Mouse (Mus musculus) erythroblast, embryonic 14.5 days (primary cell): ENCODE measurements around the gene Agrp. TPM values are rescaled to one million over a fixed set of nuclear protein-coding genes. Genes with fewer than 3 reads are reported as not detected.

Source experiments
- H3K27me3 ChIP-seq: 2 replicates; pipeline ENCODE4 v1.6.1; 2012; ENCODE audit warnings: inconsistent platforms; ENCODE audit not compliant: control insufficient read depth
- H3K36me3 ChIP-seq: 2 replicates; pipeline ENCODE4 v1.6.1; 2012; ENCODE audit warnings: mild to moderate bottlenecking, inconsistent platforms; ENCODE audit not compliant: control insufficient read depth
- H3K4me1 ChIP-seq: 2 replicates; pipeline ENCODE4 v1.6.1; 2012; ENCODE audit warnings: inconsistent platforms; ENCODE audit not compliant: control insufficient read depth
- H3K4me3 ChIP-seq: replicated peaks from 2 replicates; pipeline ENCODE3; 2012; ENCODE audit warnings: moderate library complexity, mild to moderate bottlenecking, inconsistent platforms
- H3K9me3 ChIP-seq: 2 replicates; pipeline ENCODE4 v1.6.1; 2012; ENCODE audit warnings: low read length, inconsistent platforms, mixed read lengths; ENCODE audit not compliant: control insufficient read depth
- GATA1 ChIP-seq: IDR thresholded peaks from 2 replicates; pipeline ENCODE4 v1.6.1; 2012; ENCODE audit warnings: low read length, inconsistent platforms, mixed read lengths
- TAL1 ChIP-seq: IDR thresholded peaks from 3 replicates; pipeline ENCODE4 v1.6.1; 2012; ENCODE audit warnings: low read length, inconsistent platforms, mixed read lengths
- polyA plus RNA-seq: library from polyadenylated mRNA; stranded (reverse); fragments of >175 nt; gene quantifications from 2 replicates; pipeline ENCODE4 v1.2.3, GENCODE M21; 2012

Agrp gene
- polyA plus RNA-seq, 1 experiment, result not detected

- no peak for TF ChIP-seq TAL1
- no peak for TF ChIP-seq GATA1
- peaks cover 86% of the 10 kb centered on the region for H3K36me3 ChIP-seq
- no peak overlapping the region for H3K4me3 ChIP-seq
- H3K9me3 ChIP-seq, result no peaks in the 10 kb centered on the region
- no peaks in the 10 kb centered on the region for H3K27me3 ChIP-seq
- peaks cover 67% of the 10 kb centered on the region for H3K4me1 ChIP-seq
Observed at GRCm38 (mm10) chr8:105537011-105537677, 100.0 kb downstream of the Agrp start.

GRCm38 (mm10) chr8:105536546-105536945 lies 100.6 kb downstream of the Agrp start:
- Histone ChIP-seq H3K36me3 (peaks cover 85% of the 10 kb centered on the region), H3K4me3 (no peak overlapping the region), H3K27me3 (no peaks in the 10 kb centered on the region), H3K9me3 (no peaks in the 10 kb centered on the region), H3K4me1 (peaks cover 67% of the 10 kb centered on the region)
- TF ChIP-seq TAL1, result no peak
- no peak for TF ChIP-seq GATA1

- H3K9me3 ChIP-seq, result no peaks in the 10 kb centered on the region
- H3K27me3 ChIP-seq, result no peaks in the 10 kb centered on the region
- H3K36me3 ChIP-seq, result peaks cover 95% of the 10 kb centered on the region
- TF ChIP-seq TAL1 (no peak), GATA1 (no peak)
- peaks cover 54% of the 10 kb centered on the region for H3K4me1 ChIP-seq
- no peak overlapping the region for H3K4me3 ChIP-seq
Observed at GRCm38 (mm10) chr8:105533892-105534329, 103.3 kb downstream of the Agrp start.

GRCm38 (mm10) chr8:105533439-105533838 lies 103.8 kb downstream of the Agrp start:
- H3K4me1 ChIP-seq, result peaks cover 49% of the 10 kb centered on the region

GRCm38 (mm10) chr8:105531774-105532173 lies 105.4 kb downstream of the Agrp start:
- H3K36me3 ChIP-seq, result peaks cover 95% of the 10 kb centered on the region
- H3K4me1 ChIP-seq, result peaks cover 48% of the 10 kb centered on the region
- H3K9me3 ChIP-seq, result no peaks in the 10 kb centered on the region
- H3K4me3 ChIP-seq, result no peak overlapping the region
- no peak for TF ChIP-seq GATA1
- TF ChIP-seq TAL1, result no peak
- no peaks in the 10 kb centered on the region for H3K27me3 ChIP-seq

More at GRCm38 (mm10) chr8:105533439-105533838, 103.8 kb downstream of the Agrp start:
- Histone ChIP-seq H3K4me3 (no peak overlapping the region), H3K9me3 (no peaks in the 10 kb centered on the region), H3K27me3 (no peaks in the 10 kb centered on the region), H3K36me3 (peaks cover 95% of the 10 kb centered on the region)
- TF ChIP-seq TAL1 (no peak), GATA1 (no peak)

- H3K36me3 ChIP-seq, result peaks cover 96% of the 10 kb centered on the region
- TF ChIP-seq GATA1, result no peak
- TF ChIP-seq TAL1, result no peak
- no peaks in the 10 kb centered on the region for H3K9me3 ChIP-seq
- no peak overlapping the region for H3K4me3 ChIP-seq
- H3K4me1 ChIP-seq, result peaks cover 39% of the 10 kb centered on the region
- H3K27me3 ChIP-seq, result no peaks in the 10 kb centered on the region
Observed at GRCm38 (mm10) chr8:105529271-105529670, 107.9 kb downstream of the Agrp start.

GRCm38 (mm10) chr8:105528206-105528605 lies 109.0 kb downstream of the Agrp start:
- no peaks in the 10 kb centered on the region for H3K27me3 ChIP-seq
- peaks cover 96% of the 10 kb centered on the region for H3K36me3 ChIP-seq
- no peak for TF ChIP-seq GATA1
- TF ChIP-seq TAL1, result no peak
- no peaks in the 10 kb centered on the region for H3K9me3 ChIP-seq
- peaks cover 36% of the 10 kb centered on the region for H3K4me1 ChIP-seq
- no peak overlapping the region for H3K4me3 ChIP-seq

- no peak for TF ChIP-seq TAL1
- no peak for TF ChIP-seq GATA1
- H3K9me3 ChIP-seq, result no peaks in the 10 kb centered on the region
- peaks cover 97% of the 10 kb centered on the region for H3K36me3 ChIP-seq
- peaks cover 38% of the 10 kb centered on the region for H3K4me1 ChIP-seq
- H3K4me3 ChIP-seq, result no peak overlapping the region
- no peaks in the 10 kb centered on the region for H3K27me3 ChIP-seq
Observed at GRCm38 (mm10) chr8:105527110-105527509, 110.1 kb downstream of the Agrp start.

GRCm38 (mm10) chr8:105522890-105523289 lies 114.3 kb downstream of the Agrp start:
- Histone ChIP-seq H3K27me3 (peaks cover 28% of the 10 kb centered on the region), H3K4me1 (peaks cover 62% of the 10 kb centered on the region), H3K36me3 (peaks cover 73% of the 10 kb centered on the region), H3K4me3 (no peak overlapping the region), H3K9me3 (no peaks in the 10 kb centered on the region)
- TF ChIP-seq TAL1, result no peak
- TF ChIP-seq GATA1, result no peak
